ENCODE assay signal across 18 mouse cellular contexts in the genomic region with DNA sequence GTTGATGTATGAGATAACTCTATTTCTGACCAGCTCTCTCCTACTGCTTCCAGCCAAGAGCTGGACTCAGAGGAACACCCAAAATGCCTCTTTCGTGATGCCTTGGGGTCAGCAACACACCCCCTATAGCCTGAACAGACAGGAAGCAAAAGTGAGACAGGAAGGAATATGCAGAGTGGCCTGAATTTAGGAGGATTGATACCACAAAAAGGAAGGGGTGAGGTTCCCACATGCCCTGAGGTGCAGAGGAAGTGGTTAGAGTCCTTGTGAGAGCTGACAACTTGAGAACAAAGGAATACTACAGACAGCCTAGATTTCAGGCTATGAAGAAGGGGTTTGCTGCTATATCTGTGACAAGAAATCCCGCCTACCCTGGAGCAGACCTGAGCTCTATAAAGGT.
DNase-seq lines count a peak whose midpoint lies in the region; ATAC-seq and TF ChIP-seq lines count a peak whose summit lies in the region.
"Had no signal": no experiment of that assay in that cellular context is flagged by ENCODE, and none has a peak within 500 bp of the region (broad histone marks: within the 10 kb centered on the region; RNA-seq: fewer than 3 reads in every experiment).

No protein-coding gene starts in this region.

- H3K36me3 ChIP-seq in spleen, adult 2 months (ENCODE audit: control insufficient read depth, insufficient read depth, low read length): no peaks in the 10 kb centered on the region
- H3K36me3 ChIP-seq in splenic B cell, adult 2 months (ENCODE audit: control insufficient read depth, insufficient read depth, low read length, poor library complexity, severe bottlenecking): no peaks in the 10 kb centered on the region
- H3K36me3 ChIP-seq in forebrain, embryonic 15.5 days: no peaks in the 10 kb centered on the region
- H3K36me3 ChIP-seq: embryonic facial prominence, embryonic 15.5 days; heart, embryonic 12.5 days; hindbrain, embryonic 15.5 days; limb, embryonic 15.5 days; midbrain, embryonic 10.5 days had no signal

- no peaks in the 10 kb centered on the region for H3K27me3 ChIP-seq in spleen, adult 2 months (ENCODE audit: control insufficient read depth, insufficient read depth, low read length)
- no peaks in the 10 kb centered on the region for H3K27me3 ChIP-seq in splenic B cell, adult 2 months (ENCODE audit: control insufficient read depth, insufficient read depth, low read length, poor library complexity, severe bottlenecking)
- no peaks in the 10 kb centered on the region for H3K27me3 ChIP-seq in forebrain, embryonic 15.5 days
- H3K27me3 ChIP-seq: heart, embryonic 12.5 days; hindbrain, embryonic 15.5 days had no signal

- no peak for ATAC-seq in forebrain, embryonic 15.5 days (replicated peaks)

- peaks cover 9% of the 10 kb centered on the region for H3K4me1 ChIP-seq in spleen, adult 2 months (ENCODE audit: control insufficient read depth, insufficient read depth, insufficient read length)
- no peaks in the 10 kb centered on the region for H3K4me1 ChIP-seq in forebrain, embryonic 15.5 days
- H3K4me1 ChIP-seq: embryonic facial prominence, embryonic 15.5 days; heart, embryonic 12.5 days; hindbrain, embryonic 15.5 days; limb, embryonic 15.5 days; midbrain, embryonic 10.5 days had no signal

- no peak overlapping the region for H3K27ac ChIP-seq in spleen, adult 2 months (ENCODE audit: insufficient read depth, low read length)
- H3K27ac ChIP-seq in forebrain, embryonic 15.5 days (replicated peaks): no peak overlapping the region
- H3K27ac ChIP-seq: embryonic facial prominence, embryonic 15.5 days; hindbrain, embryonic 15.5 days; limb, embryonic 15.5 days; midbrain, embryonic 10.5 days had no signal

- no peaks in the 10 kb centered on the region for H3K9me3 ChIP-seq in forebrain, embryonic 15.5 days
- H3K9me3 ChIP-seq: embryonic facial prominence, embryonic 15.5 days; heart, embryonic 12.5 days; hindbrain, embryonic 15.5 days; limb, embryonic 15.5 days; midbrain, embryonic 10.5 days had no signal

- H3K9ac ChIP-seq in forebrain, embryonic 15.5 days (replicated peaks): no peak overlapping the region
- H3K9ac ChIP-seq: embryonic facial prominence, embryonic 15.5 days; heart, embryonic 12.5 days; hindbrain, embryonic 15.5 days; limb, embryonic 15.5 days had no signal

- peak; percentile 4 to 11 for DNase-seq in spleen, adult 2 months (ENCODE audit: low read depth in 1 of 2, low spot score in 2 of 2)
- DNase-seq in spleen, adult 12 weeks (ENCODE audit: low spot score): no peak
- DNase-seq in induced T-regulatory cell, adult 2 months (ENCODE audit: low read depth): peak; percentile 43
- peak; percentile 6 for DNase-seq in splenic B cell, adult 2 months (ENCODE audit: low read depth, low spot score)
- DNase-seq in thymus, postnatal 4 days: peak; percentile 19
- DNase-seq in urinary bladder, postnatal 25 days (ENCODE audit: low spot score): no peak
- DNase-seq in cerebellum, adult 8-10 months: no peak
- DNase-seq: adrenal gland, adult 2 months; gastrocnemius, postnatal 36 days; kidney, adult 18-20 months; kidney, postnatal 10 days; lung, postnatal 10 days had no signal

- H3K4me3 ChIP-seq in spleen, adult 2 months (ENCODE audit: extremely low read depth, insufficient read depth, insufficient read length): no peak overlapping the region
- no peak overlapping the region for H3K4me3 ChIP-seq in forebrain, embryonic 15.5 days
- H3K4me3 ChIP-seq: embryonic facial prominence, embryonic 15.5 days; heart, embryonic 12.5 days; hindbrain, embryonic 15.5 days; limb, embryonic 15.5 days; midbrain, embryonic 10.5 days had no signal

- H3K4me2 ChIP-seq in forebrain, embryonic 15.5 days (replicated peaks): no peak overlapping the region
- H3K4me2 ChIP-seq: embryonic facial prominence, embryonic 15.5 days; heart, embryonic 12.5 days; hindbrain, embryonic 15.5 days; limb, embryonic 15.5 days had no signal

- no peak for TF ChIP-seq POLR2A in spleen, adult 2 months (IDR thresholded peaks at IDR 0.05; ENCODE audit: low read depth, low read length)

- 29% methylated on average over 2 of the region's 2 CpGs for WGBS in spleen, adult 2 months
- 80% methylated on average over 2 of the region's 2 CpGs for WGBS in forebrain, embryonic 15.5 days

- TF ChIP-seq CTCF in spleen, adult 2 months (IDR thresholded peaks at IDR 0.05; ENCODE audit: extremely low read depth, insufficient read depth, insufficient read length, insufficient replicate concordance): no peak

Comparison
In these comparisons a context has a peak if more than half of its experiments do, and no peak if none do; other contexts are left out.
1. DNase-seq: peak in spleen, adult 2 months (2 of 2), induced T-regulatory cell, adult 2 months (single experiment), splenic B cell, adult 2 months (single experiment) and thymus, postnatal 4 days (single experiment); none in spleen, adult 12 weeks (single experiment), urinary bladder, postnatal 25 days (single experiment) and cerebellum, adult 8-10 months (single experiment).